Mouse (Mus musculus): ENCODE measurements at regions not wholly inside any gene's neighbourhood (a gene's known extent, or its start where the extent isn't known, plus 50 kb on each side); places are given as distances from the start of the nearest gene placed in this dataset.

DNA sequence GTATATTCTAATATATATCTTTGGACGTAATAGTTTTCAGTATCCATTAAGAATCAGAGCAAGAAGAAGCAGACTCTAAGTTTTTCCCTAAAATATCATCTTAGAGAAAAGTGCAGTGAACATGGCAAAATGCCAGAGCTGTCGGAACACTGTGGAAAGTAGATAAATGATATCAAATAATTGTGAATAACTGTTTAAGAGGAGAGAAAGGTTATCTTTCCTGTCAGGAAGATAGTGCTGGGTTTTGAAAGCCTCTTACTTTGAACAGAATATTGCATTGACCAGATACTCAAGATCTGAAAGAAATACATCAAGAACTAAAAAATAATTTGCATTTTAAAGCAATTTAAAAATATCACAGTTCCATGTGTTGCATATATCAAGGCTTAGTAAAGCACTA, 1549.2 kb downstream of the Pcdh18 start:
- DNase-seq, result no peak
- intact Hi-C loops (cut with DNase I), result no loop called here

DNA sequence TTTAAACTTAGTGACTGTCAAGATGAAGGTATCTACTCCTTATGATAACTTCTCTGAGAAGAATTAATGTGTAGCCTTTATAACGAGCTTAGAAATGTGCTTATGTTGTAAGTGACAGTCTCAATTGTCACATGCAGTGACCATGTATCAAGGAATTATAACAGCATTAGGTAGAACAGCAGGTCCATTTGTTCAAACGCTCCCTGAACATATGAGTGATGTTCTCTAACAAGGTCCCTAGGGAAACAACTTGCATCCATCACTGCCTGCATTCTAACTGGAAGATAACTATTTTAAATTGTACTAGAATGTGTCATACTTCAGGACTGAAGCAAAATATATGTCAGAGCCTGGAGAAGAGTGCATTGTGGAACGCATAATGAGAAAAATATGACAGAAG, 1562.8 kb downstream of the Pcdh18 start:
- DNase-seq, result no peak
- intact Hi-C loops (cut with DNase I), result no loop called here

DNA sequence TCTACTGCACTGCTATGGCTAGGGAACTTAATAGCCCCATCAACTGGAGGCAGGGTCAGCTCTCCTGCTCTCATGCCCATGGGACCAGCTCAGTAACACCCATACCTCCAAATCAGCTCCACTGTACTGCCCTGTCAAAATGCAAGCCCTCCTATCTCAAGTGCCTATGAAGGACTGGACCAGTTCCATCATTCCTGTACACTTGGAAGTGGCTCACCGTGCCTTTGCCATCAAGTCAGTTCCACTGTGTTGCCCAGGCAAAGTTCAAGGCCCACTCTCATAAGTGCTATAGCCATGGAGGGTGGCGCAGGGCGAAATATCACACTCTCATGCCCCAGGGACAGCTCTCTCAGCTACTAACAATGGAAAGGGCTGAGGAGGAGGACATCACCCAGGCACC, 1612.2 kb downstream of the Pcdh18 start:
- no peak for DNase-seq
- intact Hi-C loops (cut with DNase I), result no loop called here

DNA sequence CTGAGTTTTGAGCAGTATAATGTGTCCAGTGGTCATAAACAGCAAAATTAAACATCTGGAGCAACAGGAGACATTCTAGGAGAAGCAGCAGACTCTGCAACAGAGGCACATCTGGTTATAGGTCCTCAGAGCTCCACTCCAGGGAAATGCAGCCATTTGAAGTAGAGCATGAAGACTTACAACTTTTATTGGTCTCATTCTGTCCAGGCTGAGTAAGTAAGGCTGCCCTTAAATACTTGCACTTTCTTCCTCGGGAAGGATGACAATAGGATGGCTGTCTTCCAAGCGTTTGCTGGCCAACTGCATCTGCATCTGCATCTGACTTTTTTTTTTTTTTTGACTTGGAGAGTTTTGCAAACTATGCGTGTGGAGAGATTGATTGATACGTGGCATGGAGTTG, 1622.2 kb downstream of the Pcdh18 start:
- intact Hi-C loops (cut with DNase I), result no loop called here
- DNase-seq, result no peak

DNA sequence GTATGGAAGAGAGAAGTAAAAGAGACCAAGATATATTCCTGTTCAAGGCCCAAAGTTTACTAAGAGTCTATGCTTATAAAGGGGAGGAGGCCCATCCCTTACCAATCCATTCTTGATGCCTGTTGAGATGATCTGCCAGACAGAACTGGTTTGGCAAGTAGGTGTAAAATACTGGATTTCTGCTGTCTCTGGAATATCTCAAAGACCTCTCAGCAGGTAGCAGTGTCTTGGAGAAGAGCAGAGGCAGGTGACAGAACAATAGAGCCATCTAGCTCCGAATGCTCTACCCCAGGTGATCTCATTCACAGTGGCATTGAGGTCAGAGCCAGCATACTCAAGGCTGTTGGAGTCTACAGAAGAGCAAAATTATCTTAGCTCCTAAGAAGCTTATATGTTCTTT, 1632.9 kb downstream of the Pcdh18 start:
- DNase-seq, result no peak
- intact Hi-C loops (cut with DNase I), result no loop called here

DNA sequence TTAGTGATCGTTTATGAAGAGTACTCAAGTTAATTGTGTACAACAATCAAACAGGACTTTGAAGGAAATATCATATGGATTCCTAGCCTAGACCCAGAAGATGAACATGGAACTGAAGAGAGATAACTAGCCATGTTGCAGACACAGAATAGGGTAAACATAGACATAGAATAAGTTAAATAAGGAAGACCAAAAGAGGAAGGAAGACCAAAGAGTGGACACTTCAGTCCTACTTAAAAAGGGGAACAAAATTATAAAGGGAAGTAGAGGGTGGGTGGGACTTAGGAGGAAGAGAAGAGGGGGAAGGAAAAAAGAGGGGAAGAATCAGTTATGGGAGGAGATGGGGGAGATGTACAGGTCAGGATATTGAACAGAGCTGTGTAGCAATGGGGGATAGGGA, 1652.8 kb upstream of the Pabpc4l start:
- no peak for DNase-seq
- intact Hi-C loops (cut with DNase I), result no loop called here

DNA sequence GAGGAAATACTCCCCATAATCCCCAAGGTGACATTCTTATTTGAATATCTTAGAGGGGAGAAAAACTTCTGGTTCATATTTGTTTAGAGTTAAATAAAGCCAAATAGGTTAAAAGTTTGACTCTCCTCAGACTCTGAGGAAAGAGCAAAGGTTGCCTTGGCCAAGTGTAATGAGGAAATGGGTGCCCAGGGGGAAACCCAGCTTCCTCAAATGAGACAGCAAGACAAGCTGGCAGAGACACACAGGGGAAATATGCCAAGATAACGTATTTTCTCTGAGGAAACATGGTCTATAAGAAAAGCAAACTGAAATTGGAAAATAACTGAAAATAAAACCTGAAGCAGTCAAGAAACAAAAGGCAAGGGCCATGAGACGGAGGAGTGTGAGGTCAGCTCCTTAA, 1632.6 kb upstream of the Pabpc4l start:
- intact Hi-C loops (cut with DNase I), result no loop called here
- peak; percentile 1 to 4 for DNase-seq

DNA sequence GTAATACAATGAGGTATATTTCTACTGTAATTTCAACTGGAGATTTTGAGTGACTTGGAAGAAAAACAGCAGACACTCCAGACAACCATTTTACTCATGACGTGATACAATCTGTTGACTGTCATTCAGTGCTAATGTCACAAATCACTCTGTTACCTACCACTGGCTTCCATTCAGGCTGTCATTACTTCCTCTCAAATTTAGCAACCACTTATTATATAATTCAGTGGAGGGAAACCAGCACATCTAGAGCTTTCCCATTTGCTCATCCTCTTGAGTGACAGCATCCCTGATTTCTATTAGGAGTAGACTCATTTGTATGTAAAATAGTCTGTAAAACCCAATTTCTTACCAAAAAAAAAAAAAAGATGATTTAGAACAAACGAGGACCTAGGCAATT, 1627.3 kb upstream of the Pabpc4l start:
- intact Hi-C loops (cut with DNase I), result no loop called here

DNA sequence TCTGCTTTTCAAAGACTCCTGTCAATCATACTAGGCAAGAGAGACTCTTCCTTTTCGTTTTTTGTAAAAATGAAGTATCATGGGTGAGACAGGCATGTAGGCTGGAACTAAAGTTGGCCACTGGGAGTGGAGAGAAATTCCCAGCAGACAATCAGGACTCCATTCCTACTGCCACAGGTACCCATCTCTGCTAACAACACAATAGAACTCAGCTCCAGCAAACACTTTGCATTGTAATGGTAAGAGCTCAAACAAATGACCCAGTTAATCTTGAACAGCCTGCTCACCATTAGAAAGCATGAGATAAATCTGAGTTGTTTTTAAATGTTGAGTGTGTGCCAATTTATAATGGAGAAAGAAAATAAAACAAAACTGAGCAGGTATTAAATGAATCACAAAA, 1620.6 kb upstream of the Pabpc4l start:
- no peak for DNase-seq
- intact Hi-C loops (cut with DNase I), result no loop called here

More for the DNA sequence above, 1627.3 kb upstream of the Pabpc4l start:
- no peak for DNase-seq

Measured in heart, postnatal 10 days (tissue).